Mouse (Mus musculus) spleen, postnatal 10 days (tissue): ENCODE results near the gene Aurkaip1.

Experiments used
- DNase-seq, 2 experiments: peaks; one replicate each; pipeline ENCODE4 v3.0.0; 2021 to 2022; ENCODE audit warnings: low spot score in 2 of 2

The Aurkaip1 gene

GRCm38 (mm10) chr4:155829866-155830265 is 1.2 kb upstream of the Aurkaip1 start:
- DNase-seq, result no peak

DNA sequence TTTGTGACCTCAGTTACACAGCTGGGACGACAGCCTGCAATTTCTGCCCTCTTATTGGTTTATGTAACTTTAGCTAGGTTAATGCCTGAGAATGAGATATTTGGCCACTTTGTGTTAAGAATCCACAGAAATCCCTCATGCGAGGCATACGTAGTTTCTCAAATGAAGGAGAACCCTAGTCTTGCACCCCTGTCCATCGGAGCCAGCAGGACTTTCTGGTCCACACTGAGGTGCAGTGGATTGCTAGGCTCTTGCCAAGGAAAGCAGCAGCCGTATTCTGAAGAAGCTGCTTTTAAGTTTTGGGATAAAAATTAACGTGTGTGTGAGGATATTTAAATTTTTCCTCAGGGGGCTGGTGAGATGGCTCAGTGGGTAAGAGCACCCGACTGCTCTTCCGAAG is 476 bp upstream of the Aurkaip1 start:
- no peak for DNase-seq

DNA sequence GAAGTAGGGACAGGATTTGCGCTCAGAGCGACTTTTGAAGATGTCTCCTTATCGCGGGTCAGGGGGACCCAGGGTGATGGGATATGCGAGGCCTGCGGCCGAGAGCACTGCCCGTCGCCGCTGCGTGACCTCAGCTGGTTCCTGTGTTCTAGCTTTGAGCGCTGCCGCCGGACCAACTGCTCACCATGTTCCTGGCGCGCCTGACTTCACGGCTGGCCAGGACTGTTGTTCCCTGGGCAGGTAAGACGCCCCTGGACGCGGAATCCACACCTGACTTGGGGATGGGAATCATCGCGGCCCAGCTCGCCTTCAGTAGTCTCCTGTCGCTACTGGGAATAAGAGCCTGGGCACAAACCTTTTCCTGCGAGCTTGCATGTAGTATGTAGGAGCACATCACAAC is 759 bp downstream of the Aurkaip1 start:
- peak in 1 of 2 experiments; percentile 63 for DNase-seq

GRCm38 (mm10) chr4:155832321-155832720 is 1.2 kb downstream of the Aurkaip1 start:
- peak in 1 of 2 experiments; percentile 25 for DNase-seq

GRCm38 (mm10) chr4:155833234-155833633 is 2.2 kb downstream of the Aurkaip1 start:
- no peak for DNase-seq

DNA sequence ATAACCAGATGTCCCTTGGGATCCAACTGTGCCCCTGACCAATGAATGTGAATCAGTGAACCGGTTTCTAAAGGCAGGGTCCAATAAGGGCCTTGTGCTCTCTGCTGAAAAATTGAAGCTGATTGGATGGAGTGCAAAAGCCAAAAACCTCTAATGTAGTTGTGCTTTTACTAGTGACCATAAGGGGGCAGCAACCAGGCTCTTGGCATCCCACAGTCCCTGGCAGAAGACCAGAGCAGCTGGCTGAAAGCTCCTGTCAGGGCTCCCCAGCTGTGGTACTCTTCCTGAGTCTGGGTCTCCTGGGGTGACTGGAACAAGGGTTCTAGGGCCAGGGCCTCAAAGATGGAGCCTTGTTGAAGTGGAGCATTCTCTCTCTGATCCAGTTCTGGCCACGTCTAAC is 2.8 kb downstream of the Aurkaip1 start:
- DNase-seq, result peak; percentile 44 to 77

GRCm38 (mm10) chr4:155837404-155838010 is 6.4 kb downstream of the Aurkaip1 start:
- no peak for DNase-seq

- no peak for DNase-seq
These were observed 7.4 kb downstream of the Aurkaip1 start for GRCm38 (mm10) chr4:155838187-155839153.

- DNase-seq, result peak in 1 of 2 experiments; percentile 43
These were observed 8.4 kb downstream of the Aurkaip1 start, which contains the start of gene Mxra8 for GRCm38 (mm10) chr4:155839483-155839910. Gene Mxra8 (plus strand): TSS chr4:155839680.

DNA sequence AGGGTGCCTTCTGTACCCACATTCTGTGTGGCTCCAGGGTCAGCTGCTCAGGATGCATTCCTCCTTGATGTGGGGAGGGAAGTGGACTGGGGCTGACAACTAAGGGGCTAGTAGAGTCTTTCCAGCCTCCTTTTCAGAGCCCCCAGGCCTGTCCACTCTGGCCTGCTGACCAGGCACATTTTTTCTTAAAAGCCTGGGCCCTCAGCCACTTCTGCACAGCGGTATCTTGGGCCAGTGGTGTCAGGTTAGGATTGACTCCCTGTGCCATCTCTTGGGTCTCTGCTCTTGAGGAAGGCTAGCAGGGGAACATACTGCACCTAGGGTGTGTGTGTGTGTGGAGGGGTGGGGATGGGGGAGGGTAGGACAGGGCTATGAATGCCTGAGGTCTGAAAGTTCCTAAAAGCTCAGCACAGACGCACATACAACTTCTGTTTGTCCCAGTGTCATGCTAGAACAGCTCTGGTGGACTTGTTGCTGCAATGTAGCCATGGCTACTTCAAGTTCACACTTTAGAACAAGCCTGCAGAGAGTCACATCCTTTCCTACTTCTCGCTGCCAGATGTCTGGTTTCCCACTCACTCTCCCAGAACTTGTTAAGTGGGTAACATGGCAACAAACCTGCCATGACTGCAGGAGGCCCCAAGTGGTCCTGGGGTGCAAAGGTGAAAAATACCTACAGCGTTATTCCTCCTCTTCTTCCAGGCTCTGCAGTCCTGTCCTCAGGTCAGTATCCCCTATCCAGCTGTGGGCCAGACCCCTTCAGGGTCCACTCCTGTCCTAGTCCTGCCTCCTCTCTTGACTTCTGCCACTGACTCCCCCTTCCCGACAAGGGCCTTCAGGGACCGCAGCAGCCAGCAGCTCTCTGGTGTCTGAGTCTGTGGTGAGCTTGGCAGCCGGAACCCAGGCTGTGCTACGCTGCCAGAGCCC is 9.3 kb downstream of the Aurkaip1 start:
- DNase-seq, result peak; percentile 13 to 38

- DNase-seq, result peak in 1 of 2 experiments; percentile 69
These were observed 10.0 kb downstream of the Aurkaip1 start for GRCm38 (mm10) chr4:155841003-155841454.

DNA sequence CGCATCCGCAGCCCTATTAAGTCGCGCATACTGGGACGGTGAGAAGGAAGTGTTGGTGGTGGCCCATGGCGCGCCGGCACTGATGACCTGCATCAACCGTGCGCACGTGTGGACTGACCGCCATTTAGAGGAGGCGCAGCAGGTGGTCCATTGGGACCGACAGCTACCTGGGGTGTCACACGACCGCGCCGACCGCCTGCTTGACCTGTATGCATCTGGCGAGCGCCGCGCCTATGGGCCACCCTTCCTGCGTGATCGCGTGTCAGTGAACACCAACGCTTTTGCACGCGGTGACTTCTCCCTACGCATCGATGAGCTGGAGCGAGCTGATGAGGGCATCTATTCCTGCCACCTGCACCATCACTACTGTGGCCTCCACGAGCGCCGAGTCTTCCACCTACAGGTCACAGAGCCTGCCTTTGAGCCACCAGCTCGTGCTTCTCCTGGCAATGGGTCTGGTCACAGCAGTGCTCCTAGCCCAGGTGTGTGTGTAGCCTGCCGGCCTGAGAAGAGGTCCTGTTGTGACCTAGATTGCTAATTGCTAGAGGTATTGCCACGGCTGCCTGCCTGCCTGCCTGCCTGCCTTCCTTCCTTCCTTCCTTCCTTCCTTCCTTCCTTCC is 10.7 kb downstream of the Aurkaip1 start:
- DNase-seq, result no peak

- no peak for DNase-seq
These were observed 12.2 kb downstream of the Aurkaip1 start for GRCm38 (mm10) chr4:155843231-155843630.

- peak; percentile 97 to 99 for DNase-seq
These were observed 16.0 kb downstream of the Aurkaip1 start, which contains the start of gene Dvl1 for GRCm38 (mm10) chr4:155846871-155847578. Gene Dvl1 (plus strand): TSS chr4:155847402.

- DNase-seq, result peak in 1 of 2 experiments; percentile 63
These were observed 16.7 kb downstream of the Aurkaip1 start for GRCm38 (mm10) chr4:155847591-155848352.

GRCm38 (mm10) chr4:155848434-155849095 is 17.5 kb downstream of the Aurkaip1 start:
- peak in 1 of 2 experiments; percentile 26 for DNase-seq

DNA sequence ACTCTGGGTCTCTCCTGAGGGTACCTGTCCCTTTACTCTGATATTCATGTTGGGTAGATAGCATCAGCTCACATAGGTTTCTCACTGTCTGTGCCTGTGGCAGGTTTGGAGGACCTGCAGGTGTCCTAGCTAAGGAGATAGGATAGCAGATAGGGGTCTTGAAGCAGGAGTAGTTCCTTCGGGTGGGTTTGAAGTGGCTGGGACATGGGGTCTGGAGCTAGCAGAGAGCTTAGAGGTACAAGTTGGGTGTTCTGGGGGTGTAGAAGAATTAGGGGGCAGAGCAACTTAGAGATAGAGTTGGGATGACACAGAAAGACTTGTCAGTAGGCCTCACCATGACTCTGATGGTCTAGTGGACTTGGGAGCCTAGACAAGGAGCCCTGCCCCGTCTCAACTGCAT is 18.3 kb downstream of the Aurkaip1 start:
- no peak for DNase-seq

GRCm38 (mm10) chr4:155849792-155850451 is 18.9 kb downstream of the Aurkaip1 start:
- DNase-seq, result no peak
